Mouse (Mus musculus): ENCODE data around the gene Pold4. TPM values are rescaled to one million over a fixed set of nuclear protein-coding genes. Genes with fewer than 3 reads are reported as not detected.

Pold4 gene
- polyA plus RNA-seq, 2 experiments from 2014 or later: 117 to 151 TPM

DNA sequence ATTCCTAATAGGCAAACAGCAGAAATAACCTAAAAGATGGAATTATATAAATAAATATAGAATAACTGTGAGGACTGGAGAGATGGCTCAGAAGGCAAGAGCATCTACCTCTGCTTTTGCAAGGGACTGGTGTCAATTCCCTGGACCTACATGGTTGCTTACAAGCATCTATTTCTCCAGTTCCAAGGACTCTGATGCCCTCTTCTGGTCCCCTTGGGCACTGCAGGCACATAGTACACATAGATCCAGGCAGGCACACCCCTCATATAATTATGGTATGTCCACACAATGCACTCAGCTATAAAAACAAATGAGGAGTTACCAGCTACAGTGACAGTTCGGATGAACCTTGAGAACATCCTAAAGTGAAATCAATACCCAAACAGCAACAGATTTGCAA, 47.8 kb downstream of the Pold4 start:
- no peak for ATAC-seq

DNA sequence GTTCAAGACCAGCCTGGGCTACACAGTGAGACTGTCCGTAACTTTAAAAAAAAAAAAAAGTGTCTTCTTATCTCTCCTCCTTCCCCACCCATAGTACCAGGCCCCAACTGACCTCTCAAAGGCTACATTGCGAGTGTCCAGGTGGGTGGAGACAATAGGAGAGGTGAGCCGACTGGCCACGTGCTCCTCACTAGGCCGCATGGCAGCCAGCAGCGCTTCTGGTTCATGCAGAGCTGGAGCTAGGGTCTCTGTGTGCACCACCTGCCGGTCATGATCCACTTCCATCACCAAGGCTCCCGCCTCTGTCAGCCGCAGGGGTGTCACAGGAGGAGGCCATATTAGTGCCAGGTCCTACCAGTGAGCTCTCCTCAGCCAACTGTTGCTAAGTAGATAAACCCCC, 48.7 kb downstream of the Pold4 start:
- ATAC-seq: no peak

DNA sequence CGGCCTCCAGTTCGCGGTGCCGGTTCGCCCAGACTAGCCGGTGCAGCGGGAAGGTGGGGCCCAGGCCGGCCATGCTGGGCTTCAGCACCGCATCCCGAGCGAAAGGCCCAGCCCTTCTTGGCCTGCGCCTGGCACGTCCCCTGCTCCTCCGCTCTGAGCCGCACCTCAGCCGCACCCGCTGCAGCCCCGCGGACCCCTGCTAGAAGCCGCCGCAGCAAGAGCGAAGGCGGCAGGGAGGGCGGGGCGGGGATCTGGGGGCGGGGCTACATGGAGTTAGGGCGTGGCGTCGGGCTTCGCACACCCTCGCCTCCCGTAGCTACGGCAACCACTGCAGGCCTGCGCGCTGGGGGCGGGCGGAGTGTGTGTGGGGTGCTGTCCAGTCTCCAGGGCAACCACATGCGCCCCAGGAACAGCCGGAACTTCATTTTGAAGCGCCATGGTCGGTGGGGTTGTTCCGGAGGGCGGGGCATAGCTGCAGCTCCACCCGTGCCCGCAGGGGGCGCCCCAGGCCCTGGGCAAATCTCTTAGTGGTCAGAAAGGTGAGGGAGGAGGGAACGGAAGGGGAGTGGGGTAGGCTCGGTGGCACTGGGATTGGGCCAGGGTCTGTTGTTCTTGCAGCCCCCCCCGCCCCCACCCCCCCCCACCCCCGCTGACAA, 51.3 kb downstream of the Pold4 start, which contains the start of gene Ankrd13d:
TSS of gene Ankrd13d (minus strand) at position 240 of the 656 bp plus-strand sequence.
- peak; percentile 87 for ATAC-seq

Other genes starting within 250 kb of the Pold4 start
- gene Acy3, start 245.3 kb upstream of the Pold4 start, polyA plus RNA-seq (2017; shearing (Covaris generic)): 1 to 10 TPM; 1.2 to 1.6 TPM
- not detected for gene Tbx10, start 239.1 kb upstream of the Pold4 start, polyA plus RNA-seq (2017; shearing (Covaris generic))
- gene Nudt8, start 231.3 kb upstream of the Pold4 start, polyA plus RNA-seq (2017; shearing (Covaris generic)): 10 to 100 TPM; 17.3 to 17.8 TPM
- gene Gm49405, start 231.3 kb upstream of the Pold4 start, polyA plus RNA-seq (2017; shearing (Covaris generic)): under 1 TPM; 0.19 to 0.42 TPM
- gene Doc2g, start 228.6 kb upstream of the Pold4 start, polyA plus RNA-seq (2017; shearing (Covaris generic)): 1 to 10 TPM in 1 of 2 experiments, under 1 TPM in 1; 0.45 to 1.5 TPM
- gene Ndufv1, start 219.1 kb upstream of the Pold4 start, polyA plus RNA-seq (2017; shearing (Covaris generic)): 100 to 1,000 TPM; 129 to 134 TPM
- gene Gstp1, start 193.9 kb upstream of the Pold4 start, polyA plus RNA-seq (2017; shearing (Covaris generic)): 100 to 1,000 TPM; 481 to 485 TPM
- 10 to 100 TPM; 11.1 to 23.5 TPM for gene Gstp2, start 185.9 kb upstream of the Pold4 start, polyA plus RNA-seq (2017; shearing (Covaris generic))
- gene Gstp3, start 172.3 kb upstream of the Pold4 start, polyA plus RNA-seq (2017; shearing (Covaris generic)): 100 to 1,000 TPM; 202 to 218 TPM
- gene Cabp2, start 150.3 kb upstream of the Pold4 start, polyA plus RNA-seq (2017; shearing (Covaris generic)): not detected
- 100 to 1,000 TPM; 372 to 419 TPM for gene Cdk2ap2, start 134.7 kb upstream of the Pold4 start, polyA plus RNA-seq (2017; shearing (Covaris generic))
- 10 to 100 TPM; 89.9 to 91.4 TPM for gene Pitpnm1, start 131.9 kb upstream of the Pold4 start, polyA plus RNA-seq (2017; shearing (Covaris generic))
- gene Aip, start 106.0 kb upstream of the Pold4 start, polyA plus RNA-seq (2017; shearing (Covaris generic)): 100 to 1,000 TPM; 171 to 215 TPM
- not detected for gene Gpr152, start 92.1 kb upstream of the Pold4 start, polyA plus RNA-seq (2017; shearing (Covaris generic))
- gene Cabp4, start 87.9 kb upstream of the Pold4 start, polyA plus RNA-seq (2017; shearing (Covaris generic)): 1 to 10 TPM; 1.1 to 1.4 TPM
- 100 to 1,000 TPM; 212 to 255 TPM for gene Coro1b, start 83.3 kb upstream of the Pold4 start, polyA plus RNA-seq (2017; shearing (Covaris generic))
- 1,000 to 10,000 TPM; 1,013 to 1,027 TPM for gene Ptprcap, start 78.3 kb upstream of the Pold4 start, polyA plus RNA-seq (2017; shearing (Covaris generic))
- gene Rps6kb2, start 68.5 kb upstream of the Pold4 start, polyA plus RNA-seq (2017; shearing (Covaris generic)): 10 to 100 TPM; 21.9 to 25.0 TPM
- gene Carns1, start 56.4 kb upstream of the Pold4 start, polyA plus RNA-seq (2017; shearing (Covaris generic)): 1 to 10 TPM; 6.1 to 7.2 TPM
- gene Tbc1d10c, start 40.6 kb upstream of the Pold4 start, polyA plus RNA-seq (2017; shearing (Covaris generic)): 100 to 1,000 TPM; 548 to 733 TPM
- gene Ppp1ca, start 39.8 kb upstream of the Pold4 start, polyA plus RNA-seq (2017; shearing (Covaris generic)): 1,000 to 10,000 TPM in 1 of 2 experiments, 100 to 1,000 TPM in 1; 945 to 1,075 TPM
- gene Rad9a, start 30.2 kb upstream of the Pold4 start, polyA plus RNA-seq (2017; shearing (Covaris generic)): 10 to 100 TPM; 37.7 to 40.3 TPM
- 10 to 100 TPM; 19.7 to 29.7 TPM for gene Clcf1, start 17.7 kb upstream of the Pold4 start, polyA plus RNA-seq (2017; shearing (Covaris generic))
- not detected for gene AC109138.7, start 17.5 kb upstream of the Pold4 start, polyA plus RNA-seq (2017; shearing (Covaris generic))
- 10 to 100 TPM in 1 of 2 experiments, 1 to 10 TPM in 1; 8.8 to 11.4 TPM for gene Ssh3, start 37.3 kb downstream of the Pold4 start, polyA plus RNA-seq (2017; shearing (Covaris generic))
- 1 to 10 TPM; 1.5 to 2.1 TPM for gene Ankrd13d, start 51.2 kb downstream of the Pold4 start, polyA plus RNA-seq (2017; shearing (Covaris generic))
- gene Grk2, start 74.3 kb downstream of the Pold4 start, polyA plus RNA-seq (2017; shearing (Covaris generic)): 100 to 1,000 TPM in 1 of 2 experiments, 10 to 100 TPM in 1; 83.4 to 101 TPM
- gene Kdm2a, start 166.4 kb downstream of the Pold4 start, polyA plus RNA-seq (2017; shearing (Covaris generic)): 10 to 100 TPM; 54.9 to 68.6 TPM
- gene Rhod, start 207.5 kb downstream of the Pold4 start, polyA plus RNA-seq (2017; shearing (Covaris generic)): 1 to 10 TPM; 1.9 to 3.2 TPM
- under 1 TPM in 1 of 2 experiments, not detected in 1; 0.14 TPM for gene Syt12, start 245.5 kb downstream of the Pold4 start, polyA plus RNA-seq (2017; shearing (Covaris generic))

Data from activated CD4-positive, CD25-positive, alpha-beta regulatory T cell, adult 4 months (primary cell).